Mouse (Mus musculus): ENCODE results near the gene Ccdc73.
A peak's percentile ranks its signal among the peaks of the same experiment; 100 is the strongest.

Gene Ccdc73

DNA sequence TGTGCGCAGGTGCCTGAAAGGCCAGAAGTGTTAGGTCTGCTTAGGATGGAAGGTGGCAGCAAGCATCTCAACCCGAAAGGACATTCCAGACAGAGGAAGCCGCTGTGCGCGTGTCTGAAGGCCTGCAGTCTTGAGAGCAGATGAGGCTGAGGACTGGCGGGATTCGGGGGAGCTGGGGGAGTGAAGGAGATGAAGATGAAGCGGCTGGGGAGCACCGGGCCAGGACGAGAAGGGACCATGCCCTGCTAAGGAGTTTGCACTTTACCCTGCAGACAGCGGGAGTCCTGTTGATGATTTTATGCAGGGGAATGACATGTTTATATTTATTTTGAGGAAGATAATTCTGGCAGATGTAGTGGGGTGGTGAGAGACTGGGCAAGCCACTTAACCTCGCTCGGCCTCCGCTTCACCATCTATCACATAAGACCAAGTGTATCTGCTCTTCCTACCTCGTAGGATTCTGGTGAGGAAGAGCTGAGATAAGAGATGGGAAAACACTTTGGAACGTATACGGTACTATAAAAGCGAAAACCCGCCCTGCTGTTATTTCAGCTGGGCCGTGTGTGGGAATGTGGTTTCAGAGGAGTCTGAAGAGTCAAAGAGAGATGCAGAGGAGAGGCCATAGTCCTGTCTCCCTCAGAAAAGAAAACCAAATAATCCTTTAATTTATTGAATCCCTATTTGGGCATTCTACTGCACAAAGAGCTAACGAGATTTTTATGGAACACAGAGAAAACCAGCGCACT lies 159.5 kb downstream of the Ccdc73 start:
- DNase-seq (ENCODE audit: low read depth, low spot score): no peak

- DNase-seq (ENCODE audit: low read depth, low spot score): no peak
Measured at GRCm38 (mm10) chr2:105028806-105029205, 161.2 kb downstream of the Ccdc73 start.

GRCm38 (mm10) chr2:105030505-105030904 lies 162.9 kb downstream of the Ccdc73 start:
- DNase-seq (ENCODE audit: low read depth, low spot score): no peak

GRCm38 (mm10) chr2:105034084-105034483 lies 166.5 kb downstream of the Ccdc73 start:
- no peak for DNase-seq (ENCODE audit: low read depth, low spot score)

GRCm38 (mm10) chr2:105035985-105036384 lies 168.4 kb downstream of the Ccdc73 start:
- DNase-seq (ENCODE audit: low read depth, low spot score): no peak

DNA sequence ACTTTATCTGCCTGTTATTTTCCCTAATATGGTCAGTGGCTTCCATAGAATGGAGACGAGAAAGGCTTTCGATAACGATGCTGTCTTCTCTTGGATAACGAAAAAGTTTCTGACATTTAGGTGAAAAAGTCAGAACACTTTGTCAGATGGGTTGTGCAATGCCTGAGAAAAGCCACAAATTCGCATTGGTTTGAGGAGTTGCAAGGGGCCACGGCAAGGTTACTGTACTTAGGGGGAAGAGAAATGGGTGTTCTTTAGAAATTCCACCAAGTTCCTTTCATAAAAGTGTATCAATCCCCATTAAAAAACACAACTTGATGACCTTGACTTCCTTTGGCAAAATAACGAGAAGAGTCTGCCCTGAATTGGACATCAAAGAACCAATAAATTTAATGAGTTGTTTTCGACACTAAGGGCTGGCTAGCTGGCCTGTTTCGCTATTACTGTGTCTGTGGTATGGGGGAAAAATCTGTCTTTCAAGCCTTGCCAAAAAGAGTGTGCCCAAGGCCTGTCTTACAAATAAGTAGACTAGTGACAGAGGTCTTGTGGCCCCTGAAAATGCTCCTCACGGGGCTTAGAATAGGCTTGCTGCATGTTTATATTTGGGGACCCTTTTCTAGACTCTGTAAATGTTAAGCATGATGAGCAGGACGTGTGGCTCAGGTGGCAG lies 168.9 kb downstream of the Ccdc73 start:
- DNase-seq (ENCODE audit: low read depth, low spot score): no peak

GRCm38 (mm10) chr2:105037956-105038569 lies 170.5 kb downstream of the Ccdc73 start:
- DNase-seq (ENCODE audit: low read depth, low spot score): no peak

- no peak for DNase-seq (ENCODE audit: low read depth, low spot score)
Measured at GRCm38 (mm10) chr2:105038879-105039278, 171.3 kb downstream of the Ccdc73 start.

DNA sequence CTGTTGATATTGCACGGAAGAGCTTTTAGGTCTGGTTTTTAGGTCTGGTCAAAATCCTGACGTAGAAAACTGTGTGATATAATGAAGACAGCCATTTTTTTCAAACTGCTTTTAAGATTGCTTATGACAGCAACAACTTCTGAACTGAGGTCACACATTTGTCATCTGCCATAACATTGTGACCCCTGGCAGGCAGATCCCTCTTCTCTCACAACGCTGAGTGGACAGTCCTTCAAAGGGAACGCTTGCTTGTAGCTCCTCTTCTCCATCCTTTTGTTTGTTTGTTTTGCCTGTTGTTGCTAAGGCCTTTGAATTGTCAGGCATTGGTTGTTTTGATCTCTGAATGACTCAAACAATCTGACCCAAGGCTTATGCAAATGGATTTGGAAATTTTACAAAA lies 173.3 kb downstream of the Ccdc73 start:
- no peak for DNase-seq (ENCODE audit: low read depth, low spot score)

DNA sequence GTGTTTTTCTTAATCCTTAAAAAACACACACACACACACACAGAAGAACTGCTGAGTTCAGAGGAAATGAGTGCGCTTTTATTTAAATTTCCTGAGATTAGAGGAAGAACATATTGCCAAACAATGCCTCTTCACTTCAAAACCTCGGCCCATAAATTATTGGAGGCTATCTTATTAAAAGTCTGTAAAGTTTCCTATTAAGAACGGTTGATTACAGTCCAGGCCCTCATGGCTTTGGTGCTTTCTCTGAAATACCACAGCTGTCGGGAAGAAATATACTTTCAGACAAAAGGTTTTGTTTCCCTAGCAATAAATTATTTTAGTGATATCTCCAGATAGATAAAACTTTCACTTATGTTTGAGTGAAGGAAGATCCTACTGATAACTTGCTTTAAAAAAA lies 175.5 kb downstream of the Ccdc73 start:
- no peak for DNase-seq (ENCODE audit: low read depth, low spot score)

DNA sequence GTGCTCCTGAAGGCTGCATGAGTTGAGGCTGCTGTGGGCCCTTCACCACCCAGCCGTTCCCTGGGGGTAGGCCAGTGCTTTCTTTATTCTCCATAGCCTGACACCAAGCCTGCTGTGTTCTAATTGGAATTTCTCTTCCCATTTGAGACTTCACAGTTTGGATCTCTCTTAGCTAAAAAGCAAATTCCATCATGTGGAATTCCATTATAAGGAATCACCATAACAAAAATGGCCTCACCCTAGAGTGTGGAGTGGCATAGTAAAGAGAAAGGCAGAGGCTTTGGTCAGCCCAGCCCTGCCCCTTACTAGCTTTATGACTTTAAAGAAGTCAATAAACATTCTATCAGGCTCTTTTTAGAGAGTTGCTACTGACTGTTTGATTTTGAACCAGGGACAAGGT lies 180.7 kb downstream of the Ccdc73 start:
- DNase-seq (ENCODE audit: low read depth, low spot score): no peak

DNA sequence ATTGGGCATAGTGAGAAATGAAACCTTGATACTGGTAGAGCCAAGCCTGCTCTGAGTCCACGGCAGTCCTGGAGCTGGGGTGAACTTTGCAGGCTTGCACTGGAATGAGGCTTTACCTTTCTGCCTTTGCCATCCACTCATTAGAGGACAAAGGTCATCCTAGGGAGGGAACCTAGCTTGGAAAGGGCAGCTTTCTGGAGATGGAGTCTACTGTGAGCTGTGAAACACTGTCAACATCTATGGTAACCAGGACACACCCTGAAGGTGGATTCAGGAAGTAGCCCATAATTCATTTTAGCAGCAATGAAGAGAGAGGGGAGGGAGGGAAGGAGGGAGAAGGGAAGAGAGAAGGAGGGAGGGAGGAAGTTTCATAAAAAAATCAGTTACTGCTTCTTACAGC lies 187.9 kb downstream of the Ccdc73 start:
- DNase-seq (ENCODE audit: low read depth, low spot score): no peak

- no peak for DNase-seq (ENCODE audit: low read depth, low spot score)
Measured at GRCm38 (mm10) chr2:105058577-105059116, 191.0 kb downstream of the Ccdc73 start.

GRCm38 (mm10) chr2:105062741-105063372 lies 195.3 kb downstream of the Ccdc73 start:
- peak; percentile 65 for DNase-seq (ENCODE audit: low read depth, low spot score)
